Mouse (Mus musculus) lung, adult 2 months (tissue): ENCODE measurements at regions not wholly inside any gene's neighbourhood (a gene's known extent, or its start where the extent isn't known, plus 50 kb on each side); places are given as distances from the start of the nearest gene placed in this dataset.

Experiments
- CTCF ChIP-seq: fragments of 200-500 bp; IDR thresholded peaks from 2 replicates; pipeline ENCODE4 v1.5.1; 2011; ENCODE audit warnings: mild to moderate bottlenecking, low read length, control low read depth; ENCODE audit not compliant: insufficient read depth
- POLR2A ChIP-seq: fragments of 200-500 bp; IDR thresholded peaks from 2 replicates; pipeline ENCODE4 v1.6.1; 2011; ENCODE audit warnings: low read depth, mild to moderate bottlenecking, control low read depth, low read length, borderline replicate concordance; ENCODE audit errors: extremely low read depth

GRCm38 (mm10) chr13:5802079-5802478, 59.2 kb upstream of the Klf6 start:
- no peak for TF ChIP-seq POLR2A
- no peak for TF ChIP-seq CTCF
